Mouse (Mus musculus): ENCODE results near the gene Acox2.

GRCm38 (mm10) chr14:8241816-8242215 lies 17.3 kb downstream of the Acox2 start:
- no peak for TF ChIP-seq CTCF (IDR thresholded peaks at IDR 0.05; ENCODE audit: low read depth, low read length)
- TF ChIP-seq POLR2A (IDR thresholded peaks at IDR 0.05; ENCODE audit: borderline replicate concordance, low read depth, low read length): no peak
